Mouse (Mus musculus) heart, postnatal 0 days (tissue): ENCODE results near the gene Trappc12. TPM values are rescaled to one million over a fixed set of nuclear protein-coding genes. Genes with fewer than 3 reads are reported as not detected.

Experiments
- ATAC-seq: fragments of 200-750 bp; cut with Nextera tagmentation; 2 replicates; pipeline ENCODE4 v1.8.0; 2017; ENCODE audit warnings: low read depth, moderate number of reproducible peaks, moderate library complexity; ENCODE audit not compliant: insufficient read depth
- DNase-seq: peaks from one replicate; pipeline ENCODE4 v3.0.0-alpha.2; 2016; ENCODE audit warnings: low spot score
- H3K27ac ChIP-seq: fragments of 300-500 bp; sonication (generic); 2 replicates; pipeline ENCODE4 v1.5.1; 2014; ENCODE audit warnings: low read depth, mild to moderate bottlenecking
- H3K27me3 ChIP-seq: fragments of 300-500 bp; sonication (generic); 2 replicates; pipeline ENCODE4 v1.6.1; 2014; ENCODE audit warnings: low read length, mixed read lengths; ENCODE audit not compliant: control insufficient read depth, insufficient read depth
- H3K36me3 ChIP-seq: fragments of 300-500 bp; sonication (generic); replicated peaks from 2 replicates; pipeline ENCODE4 v1.6.1; 2014; ENCODE audit warnings: low read length, mixed read lengths; ENCODE audit not compliant: control insufficient read depth, insufficient read depth
- H3K4me1 ChIP-seq: fragments of 300-500 bp; sonication (generic); 2 replicates; pipeline ENCODE4 v1.6.1; 2014; ENCODE audit warnings: antibody characterized with exemption; ENCODE audit not compliant: control insufficient read depth, insufficient read depth
- H3K4me2 ChIP-seq: fragments of 300-500 bp; sonication (generic); 2 replicates; pipeline ENCODE4 v1.6.1; 2014; ENCODE audit warnings: low read depth, mild to moderate bottlenecking, low read length, moderate library complexity
- H3K4me3 ChIP-seq: fragments of 300-500 bp; sonication (generic); 2 replicates; pipeline ENCODE4 v1.5.1; 2014; ENCODE audit warnings: low read depth, low read length
- H3K9ac ChIP-seq: fragments of 300-500 bp; sonication (generic); replicated peaks from 2 replicates; pipeline ENCODE4 v1.6.1; 2014; ENCODE audit warnings: low read depth, low read length, mixed read lengths
- H3K9me3 ChIP-seq: fragments of 300-500 bp; sonication (generic); replicated peaks from 2 replicates; pipeline ENCODE4 v1.6.1; 2016; ENCODE audit warnings: low read length; ENCODE audit not compliant: control insufficient read depth
- CTCF ChIP-seq: IDR thresholded peaks from 2 replicates; pipeline ENCODE4 v1.5.1; 2016; ENCODE audit warnings: antibody characterized with exemption, control low read depth, low read depth
- EP300 ChIP-seq: IDR thresholded peaks from 2 replicates; pipeline ENCODE4 v1.6.1; 2016; ENCODE audit warnings: antibody characterized with exemption, low read depth
- WGBS: fragments of 180-500 bp; shearing (Covaris S2); extraction: QIAGEN DNeasy Blood & Tissue Kit; methylation state at CpG from one replicate; pipeline ENCODE4 v1.1.7; 2014; 5-methylcytosine and 5-hydroxymethylcytosine counted together
- polyA plus RNA-seq: library from polyadenylated mRNA; unstranded; fragments of >200 nt; fragmentation: Nextera tagmentation; extraction: Ambion mirVana; gene quantifications from 2 replicates; pipeline ENCODE4 v1.2.1, GENCODE M21; 2015
- total RNA-seq: library from RNA; depleted of rRNA; stranded (reverse); fragments of >200 nt; gene quantifications from 2 replicates; pipeline ENCODE4 v1.2.3, GENCODE M21; 2014; ENCODE audit warnings: low replicate concordance; rRNA removed

Gene Trappc12
- 41.4 and 43.4 TPM in 2 replicates for total RNA-seq
- polyA plus RNA-seq: 21.6 and 21.7 TPM in 2 replicates

DNA sequence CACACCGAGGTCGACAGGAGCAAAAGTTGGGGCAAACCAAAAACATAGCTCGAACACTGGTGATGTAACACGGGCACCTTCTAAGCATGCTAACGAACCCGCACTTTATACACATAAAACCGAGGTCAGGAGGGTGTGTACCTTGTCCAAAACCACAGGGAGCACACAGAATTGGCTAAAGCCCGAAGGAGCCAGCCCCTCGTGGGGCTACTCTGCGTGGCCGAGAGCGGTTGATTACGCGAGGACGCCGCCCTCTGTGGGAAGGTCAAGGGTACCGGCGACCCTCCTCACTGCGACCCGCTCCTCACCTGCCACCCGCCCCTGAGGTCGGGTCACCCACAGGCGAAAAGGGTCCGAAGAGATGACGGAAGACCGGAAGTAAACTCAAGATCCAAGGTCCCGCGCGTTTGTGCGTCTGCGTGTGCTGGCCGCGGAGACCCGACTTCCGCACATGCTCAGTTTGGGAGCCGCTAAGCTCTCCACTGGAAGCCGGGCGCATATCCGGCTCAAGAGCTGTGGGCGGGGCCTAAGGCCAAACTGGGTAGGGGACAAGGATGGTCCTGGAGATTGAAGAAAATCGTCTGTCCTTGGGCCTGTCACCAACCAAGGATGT, at the start of gene Trappc12:
Gene Trappc12 (minus strand): TSS at position 452 of the 613 bp plus-strand sequence.
- WGBS: under 1% methylated on average over 41 of the region's 41 CpGs
- no peaks in the 10 kb centered on the region for H3K27me3 ChIP-seq
- H3K36me3 ChIP-seq: peaks cover 23% of the 10 kb centered on the region
- H3K27ac ChIP-seq: peak within 1 kb of the TSS; percentile 64
- peak within 1 kb of the TSS; percentile 95 for H3K4me2 ChIP-seq
- DNase-seq (peak; percentile 92), ATAC-seq (peak; percentile 93)
- peak within 1 kb of the TSS; percentile 78 for H3K4me3 ChIP-seq
- TF ChIP-seq CTCF: no peak
- TF ChIP-seq EP300: 0 out of 2 replicates have a peak, but pooled peaks have one; percentile 14
- H3K9me3 ChIP-seq: no peaks in the 10 kb centered on the region
- peak within 1 kb of the TSS; percentile 68 for H3K9ac ChIP-seq
- peaks cover 18% of the 10 kb centered on the region for H3K4me1 ChIP-seq

- Histone ChIP-seq H3K4me1 (peaks cover 12% of the 10 kb centered on the region; the same call in 1 of the 2 replicates), H3K36me3 (no peaks in the 10 kb centered on the region), H3K4me2 (no peak overlapping the region), H3K9me3 (no peaks in the 10 kb centered on the region), H3K27me3 (no peaks in the 10 kb centered on the region), H3K9ac (no peak overlapping the region), H3K27ac (no peak overlapping the region), H3K4me3 (no peak overlapping the region)
- no peak for TF ChIP-seq CTCF
- no peak for TF ChIP-seq EP300
- WGBS: 75% methylated on average over 11 of the region's 11 CpGs
- DNase-seq (no peak), ATAC-seq (no peak)
These were observed 49.6 kb upstream of the Trappc12 start for GRCm38 (mm10) chr12:28799798-28800411.

DNA sequence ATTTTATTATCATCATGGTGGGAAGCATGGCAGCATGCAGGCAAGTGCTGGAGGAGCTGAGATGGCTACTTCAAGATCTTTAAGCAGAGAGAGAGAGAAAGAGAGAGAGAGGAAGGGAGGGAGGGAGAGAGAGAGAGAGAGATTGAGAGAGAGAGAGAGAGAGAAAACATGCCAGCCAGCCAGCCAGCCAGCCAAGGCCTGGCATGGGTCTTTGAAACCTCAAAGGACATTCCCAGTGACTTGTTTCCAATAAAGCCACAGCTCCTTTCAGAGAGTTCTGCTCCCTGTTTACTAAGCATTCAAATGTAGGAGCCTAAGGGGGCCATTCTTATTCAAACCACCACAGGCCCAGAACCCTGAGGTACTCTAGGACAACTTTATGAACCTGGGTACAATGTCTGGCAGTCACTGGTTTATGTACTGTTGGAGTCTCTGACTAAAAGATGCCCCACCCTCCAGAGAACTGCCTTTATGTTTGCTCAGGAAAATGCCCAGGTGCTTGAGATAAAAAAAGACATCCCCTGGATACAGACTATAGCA, 46.7 kb upstream of the Trappc12 start:
- Histone ChIP-seq H3K27me3 (no peaks in the 10 kb centered on the region), H3K4me1 (peaks cover 12% of the 10 kb centered on the region; the same call in 1 of the 2 replicates), H3K4me3 (no peak overlapping the region), H3K4me2 (no peak overlapping the region), H3K9ac (no peak overlapping the region), H3K27ac (no peak overlapping the region), H3K9me3 (no peaks in the 10 kb centered on the region), H3K36me3 (no peaks in the 10 kb centered on the region)
- ATAC-seq (no peak), DNase-seq (no peak)
- TF ChIP-seq EP300: no peak
- TF ChIP-seq CTCF: no peak

- no peaks in the 10 kb centered on the region for H3K36me3 ChIP-seq
- DNase-seq (peak; percentile 16), ATAC-seq (no peak)
- peaks cover 7% of the 10 kb centered on the region; the same call in 1 of the 2 replicates for H3K4me1 ChIP-seq
- H3K27ac ChIP-seq: no peak overlapping the region
- 25% methylated on average over 3 of the region's 3 CpGs for WGBS
- no peaks in the 10 kb centered on the region for H3K9me3 ChIP-seq
- no peak overlapping the region for H3K9ac ChIP-seq
- no peak overlapping the region for H3K4me3 ChIP-seq
- no peaks in the 10 kb centered on the region for H3K27me3 ChIP-seq
- no peak overlapping the region for H3K4me2 ChIP-seq
- TF ChIP-seq CTCF: no peak
- no peak for TF ChIP-seq EP300
These were observed 44.8 kb upstream of the Trappc12 start for GRCm38 (mm10) chr12:28795041-28795440.

GRCm38 (mm10) chr12:28793715-28794114, 43.4 kb upstream of the Trappc12 start:
- no peaks in the 10 kb centered on the region for H3K9me3 ChIP-seq
- WGBS: 78% methylated on average over 2 of the region's 2 CpGs
- TF ChIP-seq CTCF (no peak), EP300 (no peak)
- H3K4me3 ChIP-seq: no peak overlapping the region
- ATAC-seq (no peak), DNase-seq (no peak)
- no peak overlapping the region for H3K9ac ChIP-seq
- no peak overlapping the region for H3K4me2 ChIP-seq
- H3K27me3 ChIP-seq: no peaks in the 10 kb centered on the region
- peaks cover 7% of the 10 kb centered on the region; the same call in 1 of the 2 replicates for H3K4me1 ChIP-seq
- no peaks in the 10 kb centered on the region for H3K36me3 ChIP-seq
- H3K27ac ChIP-seq: no peak overlapping the region
